Mouse (Mus musculus) kidney, adult 2 months (tissue): ENCODE measurements around the gene Fam163a. TPM values are rescaled to one million over a fixed set of nuclear protein-coding genes. Genes with fewer than 3 reads are reported as not detected.

Experiments
- DNase-seq: peaks from one replicate; pipeline ENCODE4 v3.0.0; 2021
- H3K27ac ChIP-seq: fragments of 200-500 bp; 2 replicates; pipeline ENCODE4 v1.5.1; 2012; ENCODE audit warnings: low read depth, low read length, control low read depth, inconsistent platforms; ENCODE audit not compliant: insufficient read depth
- H3K27me3 ChIP-seq: fragments of 200-500 bp; replicated peaks from 2 replicates; pipeline ENCODE4 v1.6.1; 2012; ENCODE audit warnings: mild to moderate bottlenecking, moderate library complexity, low read length, inconsistent platforms; ENCODE audit not compliant: control insufficient read depth, insufficient read depth
- H3K36me3 ChIP-seq: fragments of 200-500 bp; 2 replicates; pipeline ENCODE4 v1.6.1; 2012; ENCODE audit warnings: mild to moderate bottlenecking, moderate library complexity, low read length, inconsistent platforms; ENCODE audit not compliant: control insufficient read depth, insufficient read depth
- H3K4me1 ChIP-seq: fragments of 200-500 bp; 2 replicates; pipeline ENCODE4 v1.6.1; 2011; ENCODE audit warnings: low read length; ENCODE audit not compliant: control insufficient read depth, insufficient read depth
- H3K4me3 ChIP-seq: fragments of 200-500 bp; 2 replicates; pipeline ENCODE4 v1.5.1; 2011; ENCODE audit warnings: mild to moderate bottlenecking, low read depth, low read length, control low read depth; ENCODE audit not compliant: insufficient read depth
- CTCF ChIP-seq: fragments of 200-500 bp; conservative IDR thresholded peaks from 2 replicates; pipeline ENCODE4 v1.5.1; 2011; ENCODE audit warnings: low read depth, mild to moderate bottlenecking, control low read depth, low read length, moderate library complexity, mixed read lengths; ENCODE audit not compliant: insufficient read depth, insufficient read length
- POLR2A ChIP-seq: fragments of 200-500 bp; IDR thresholded peaks from one replicate; pipeline ENCODE4 v1.6.1; 2011; ENCODE audit warnings: low read depth, low read length, control low read depth
- WGBS: fragments of 180-500 bp; shearing (Covaris S2); methylation state at CpG from one replicate; pipeline ENCODE4 v1.1.7; 2018; 5-methylcytosine and 5-hydroxymethylcytosine counted together
- polyA plus RNA-seq: library from polyadenylated mRNA; depleted of rRNA; stranded (reverse); fragments of >200 nt; gene quantifications from 2 replicates; pipeline ENCODE4 v1.2.3, GENCODE M21; 2012

Fam163a gene
- polyA plus RNA-seq, 1 experiment = 6.9 TPM

- no peak overlapping the region for H3K4me3 ChIP-seq
- no peaks in the 10 kb centered on the region for H3K36me3 ChIP-seq
- DNase-seq = peak; percentile 41
- no peaks in the 10 kb centered on the region for H3K27me3 ChIP-seq
- peaks cover 29% of the 10 kb centered on the region; the same call in 1 of the 2 replicates for H3K4me1 ChIP-seq
- no peak overlapping the region for H3K27ac ChIP-seq
- 65% methylated on average over 3 of the region's 3 CpGs for WGBS
- no peak for TF ChIP-seq CTCF
- no peak for TF ChIP-seq POLR2A
Observed at GRCm38 (mm10) chr1:156217393-156217792, 12.6 kb upstream of the Fam163a start.

GRCm38 (mm10) chr1:156216249-156216648 lies 11.4 kb upstream of the Fam163a start:
- peaks cover 20% of the 10 kb centered on the region; the same call in 1 of the 2 replicates for H3K4me1 ChIP-seq
- no peaks in the 10 kb centered on the region for H3K27me3 ChIP-seq
- peak; percentile 23 for DNase-seq
- H3K4me3 ChIP-seq = no peak overlapping the region
- H3K27ac ChIP-seq = peak overlapping the region; percentile 88
- TF ChIP-seq CTCF (no peak), POLR2A (no peak)
- no peaks in the 10 kb centered on the region for H3K36me3 ChIP-seq
- 50% methylated on average over 4 of the region's 4 CpGs for WGBS

- WGBS = 58% methylated on average over 8 of the region's 8 CpGs
Observed at GRCm38 (mm10) chr1:156214651-156215050, 9.8 kb upstream of the Fam163a start.

GRCm38 (mm10) chr1:156212923-156213322 lies 8.1 kb upstream of the Fam163a start:
- no peak for TF ChIP-seq CTCF
- no peak for TF ChIP-seq POLR2A
- Histone ChIP-seq H3K4me3 (no peak overlapping the region), H3K27ac (no peak overlapping the region), H3K4me1 (peaks cover 17% of the 10 kb centered on the region; the same call in 1 of the 2 replicates), H3K27me3 (no peaks in the 10 kb centered on the region), H3K36me3 (no peaks in the 10 kb centered on the region)
- no peak for DNase-seq
- WGBS = 93% methylated on average over 5 of the region's 5 CpGs

More at GRCm38 (mm10) chr1:156214651-156215050, 9.8 kb upstream of the Fam163a start:
- H3K27ac ChIP-seq = no peak overlapping the region
- H3K27me3 ChIP-seq = no peaks in the 10 kb centered on the region
- peaks cover 17% of the 10 kb centered on the region; the same call in 1 of the 2 replicates for H3K4me1 ChIP-seq
- no peaks in the 10 kb centered on the region for H3K36me3 ChIP-seq
- DNase-seq = peak; percentile 69
- H3K4me3 ChIP-seq = no peak overlapping the region
- TF ChIP-seq POLR2A (no peak), CTCF (no peak)

GRCm38 (mm10) chr1:156211809-156212317 lies 7.0 kb upstream of the Fam163a start:
- H3K4me1 ChIP-seq = peaks cover 17% of the 10 kb centered on the region; the same call in 1 of the 2 replicates
- no peaks in the 10 kb centered on the region for H3K36me3 ChIP-seq
- no peaks in the 10 kb centered on the region for H3K27me3 ChIP-seq
- no peak for TF ChIP-seq CTCF
- TF ChIP-seq POLR2A = no peak
- H3K4me3 ChIP-seq = no peak overlapping the region
- DNase-seq = no peak
- no peak overlapping the region for H3K27ac ChIP-seq
- WGBS = 65% methylated on average over 6 of the region's 6 CpGs

- WGBS = 29% methylated on average over 10 of the region's 10 CpGs
- H3K36me3 ChIP-seq = no peaks in the 10 kb centered on the region
- TF ChIP-seq CTCF = no peak
- TF ChIP-seq POLR2A = no peak
- no peaks in the 10 kb centered on the region for H3K4me1 ChIP-seq
- H3K27me3 ChIP-seq = no peaks in the 10 kb centered on the region; the same call in 1 of the 2 replicates
- DNase-seq = no peak
- no peak overlapping the region for H3K27ac ChIP-seq
- H3K4me3 ChIP-seq = no peak overlapping the region
Observed at GRCm38 (mm10) chr1:156205164-156205563, 338 bp upstream of the Fam163a start.

GRCm38 (mm10) chr1:156203961-156204655 lies 718 bp downstream of the Fam163a start:
- no peak for DNase-seq
- H3K27me3 ChIP-seq = no peaks in the 10 kb centered on the region; the same call in 1 of the 2 replicates
- H3K4me3 ChIP-seq = peak overlapping the region; percentile 51
- no peak overlapping the region for H3K27ac ChIP-seq
- H3K36me3 ChIP-seq = no peaks in the 10 kb centered on the region
- no peaks in the 10 kb centered on the region for H3K4me1 ChIP-seq
- 7% methylated on average over 18 of the region's 18 CpGs for WGBS
- TF ChIP-seq POLR2A (no peak), CTCF (no peak)
